Mouse (Mus musculus) stomach, embryonic 14.5 days (tissue): ENCODE data around the gene Ccr3. TPM values are rescaled to one million over a fixed set of nuclear protein-coding genes. Genes with fewer than 3 reads are reported as not detected.

Source experiments
- ATAC-seq: fragments of 200-750 bp; cut with Nextera tagmentation; 2 replicates; pipeline ENCODE4 v1.8.0; 2017; ENCODE audit warnings: low read depth, moderate TSS enrichment; ENCODE audit not compliant: insufficient number of reproducible peaks, insufficient read depth, low FRiP score
- H3K27ac ChIP-seq: fragments of 300-500 bp; sonication (generic); 2 replicates; pipeline ENCODE4 v1.5.1; 2014; ENCODE audit warnings: mild to moderate bottlenecking, low read length, moderate library complexity, mixed read lengths
- H3K27me3 ChIP-seq: fragments of 300-500 bp; sonication (generic); 2 replicates; pipeline ENCODE4 v1.6.1; 2014; ENCODE audit warnings: low read length, control low read depth, mixed read lengths; ENCODE audit not compliant: control insufficient read depth, insufficient read depth
- H3K36me3 ChIP-seq: fragments of 300-500 bp; sonication (generic); 2 replicates; pipeline ENCODE4 v1.6.1; 2014; ENCODE audit warnings: mild to moderate bottlenecking, control low read depth, low read length, moderate library complexity, mixed read lengths; ENCODE audit not compliant: control insufficient read depth, insufficient read depth
- H3K4me1 ChIP-seq: fragments of 300-500 bp; sonication (generic); 2 replicates; pipeline ENCODE4 v1.6.1; 2014; ENCODE audit warnings: low read length, control low read depth, mixed read lengths; ENCODE audit not compliant: control insufficient read depth, insufficient read depth
- H3K4me2 ChIP-seq: fragments of 300-500 bp; sonication (generic); replicated peaks from 2 replicates; pipeline ENCODE4 v1.6.1; 2014; ENCODE audit warnings: low read depth, low read length, control low read depth
- H3K4me3 ChIP-seq: fragments of 300-500 bp; sonication (generic); 2 replicates; pipeline ENCODE4 v1.5.1; 2014; ENCODE audit warnings: low read depth, low read length, control low read depth
- H3K9ac ChIP-seq: fragments of 300-500 bp; sonication (generic); replicated peaks from 2 replicates; pipeline ENCODE4 v1.6.1; 2014; ENCODE audit warnings: low read depth, mild to moderate bottlenecking, control low read depth, low read length, moderate library complexity, mixed read lengths
- H3K9me3 ChIP-seq: fragments of 300-500 bp; sonication (generic); 2 replicates; pipeline ENCODE4 v1.6.1; 2016; ENCODE audit warnings: low read depth, low read length, control low read depth; ENCODE audit not compliant: control insufficient read depth
- WGBS: fragments of 180-500 bp; shearing (Covaris S2); extraction: QIAGEN DNeasy Blood & Tissue Kit; methylation state at CpG from one replicate; pipeline ENCODE4 v1.1.7; 2014; 5-methylcytosine and 5-hydroxymethylcytosine counted together
- polyA plus RNA-seq: library from polyadenylated mRNA; unstranded; fragments of >200 nt; fragmentation: Nextera tagmentation; extraction: Ambion mirVana; gene quantifications from 2 replicates; pipeline ENCODE4 v1.2.1, GENCODE M21; 2014

Gene Ccr3
- polyA plus RNA-seq, 1 experiment from 2014 or later, result 0.07 TPM

DNA sequence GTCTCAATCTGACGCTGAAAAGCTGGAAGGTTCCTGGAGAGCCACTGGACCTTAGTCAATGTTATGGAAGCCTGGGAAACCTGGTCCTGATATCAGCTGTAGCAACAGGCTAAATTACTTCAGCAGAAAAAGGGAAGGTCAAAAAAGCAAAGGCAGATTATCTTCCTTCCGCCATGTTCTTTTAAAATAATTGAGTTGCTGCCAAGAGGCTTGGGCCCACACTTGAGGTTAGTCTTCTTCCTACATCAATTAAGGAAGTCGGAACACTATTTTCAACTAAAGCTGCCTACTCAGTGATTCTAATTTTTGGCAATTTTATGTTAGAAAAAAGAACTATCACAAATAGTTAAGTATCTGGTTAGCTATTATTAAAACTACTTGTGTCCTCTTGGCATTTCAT is 1.9 kb upstream of the Ccr3 start:
- WGBS, result 87% methylated on average over 3 of the region's 3 CpGs
- no peak overlapping the region for H3K27ac ChIP-seq
- no peaks in the 10 kb centered on the region for H3K27me3 ChIP-seq
- no peak overlapping the region for H3K9ac ChIP-seq
- H3K4me3 ChIP-seq, result no peak overlapping the region
- no peak for ATAC-seq
- H3K9me3 ChIP-seq, result no peaks in the 10 kb centered on the region
- no peaks in the 10 kb centered on the region for H3K4me1 ChIP-seq
- H3K4me2 ChIP-seq, result no peak overlapping the region
- H3K36me3 ChIP-seq, result no peaks in the 10 kb centered on the region

GRCm38 (mm10) chr9:124033345-124033744 is 11.6 kb downstream of the Ccr3 start:
- Histone ChIP-seq H3K36me3 (no peaks in the 10 kb centered on the region), H3K9me3 (no peaks in the 10 kb centered on the region), H3K9ac (no peak overlapping the region), H3K27me3 (no peaks in the 10 kb centered on the region), H3K4me1 (no peaks in the 10 kb centered on the region), H3K27ac (no peak overlapping the region), H3K4me3 (no peak overlapping the region), H3K4me2 (no peak overlapping the region)
- WGBS, result 45% methylated on average over 1 of the region's 1 CpGs
- ATAC-seq, result no peak

DNA sequence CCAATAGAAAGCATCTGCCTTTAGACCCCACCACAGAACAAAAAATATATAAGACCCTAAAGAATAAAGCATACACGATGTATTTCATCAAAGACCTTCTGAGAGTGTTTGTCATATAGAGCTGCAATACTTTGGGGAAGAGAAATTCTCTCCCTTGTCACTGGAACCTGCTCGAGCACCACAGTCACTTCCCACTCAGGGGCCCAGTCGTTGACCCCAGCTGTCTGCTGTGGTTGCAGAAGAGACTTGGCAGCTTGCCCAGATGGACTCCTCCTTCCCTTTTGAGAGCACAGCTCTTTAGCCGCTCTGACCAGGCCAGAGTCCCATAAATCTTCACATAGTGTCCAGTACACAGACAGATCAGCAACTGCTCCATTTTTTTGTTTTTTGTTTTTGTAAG is 15.9 kb downstream of the Ccr3 start:
- H3K4me2 ChIP-seq, result no peak overlapping the region
- no peak overlapping the region for H3K27ac ChIP-seq
- H3K4me3 ChIP-seq, result no peak overlapping the region
- no peaks in the 10 kb centered on the region for H3K9me3 ChIP-seq
- no peaks in the 10 kb centered on the region for H3K27me3 ChIP-seq
- H3K36me3 ChIP-seq, result no peaks in the 10 kb centered on the region
- ATAC-seq, result peak; percentile 69; the same call in 1 of the 2 replicates
- H3K4me1 ChIP-seq, result no peaks in the 10 kb centered on the region
- WGBS, result 25% methylated on average over 4 of the region's 4 CpGs
- H3K9ac ChIP-seq, result no peak overlapping the region

- Histone ChIP-seq H3K4me1 (no peaks in the 10 kb centered on the region), H3K27me3 (no peaks in the 10 kb centered on the region), H3K9ac (no peak overlapping the region), H3K9me3 (no peaks in the 10 kb centered on the region), H3K27ac (no peak overlapping the region), H3K36me3 (no peaks in the 10 kb centered on the region), H3K4me3 (no peak overlapping the region), H3K4me2 (no peak overlapping the region)
- 39% methylated on average over 2 of the region's 2 CpGs for WGBS
- no peak for ATAC-seq
Observed at GRCm38 (mm10) chr9:124038158-124038582, 16.4 kb downstream of the Ccr3 start.

- no peak for ATAC-seq
- Histone ChIP-seq H3K9ac (no peak overlapping the region), H3K27ac (no peak overlapping the region), H3K27me3 (no peaks in the 10 kb centered on the region), H3K4me1 (no peaks in the 10 kb centered on the region), H3K4me3 (no peak overlapping the region), H3K36me3 (no peaks in the 10 kb centered on the region), H3K9me3 (no peaks in the 10 kb centered on the region), H3K4me2 (no peak overlapping the region)
- 80% methylated on average over 5 of the region's 5 CpGs for WGBS
Observed at GRCm38 (mm10) chr9:124038949-124039348, 17.2 kb downstream of the Ccr3 start.

- H3K36me3 ChIP-seq, result no peaks in the 10 kb centered on the region
- no peaks in the 10 kb centered on the region for H3K9me3 ChIP-seq
- H3K4me1 ChIP-seq, result no peaks in the 10 kb centered on the region
- WGBS, result 78% methylated on average over 3 of the region's 3 CpGs
- H3K4me3 ChIP-seq, result no peak overlapping the region
- ATAC-seq, result no peak
- no peak overlapping the region for H3K9ac ChIP-seq
- no peaks in the 10 kb centered on the region for H3K27me3 ChIP-seq
- H3K4me2 ChIP-seq, result no peak overlapping the region
- H3K27ac ChIP-seq, result no peak overlapping the region
Observed at GRCm38 (mm10) chr9:124040932-124041331, 19.2 kb downstream of the Ccr3 start.

GRCm38 (mm10) chr9:124053532-124053931 is 31.8 kb downstream of the Ccr3 start:
- Histone ChIP-seq H3K9me3 (no peaks in the 10 kb centered on the region), H3K27ac (no peak overlapping the region), H3K9ac (no peak overlapping the region), H3K36me3 (no peaks in the 10 kb centered on the region), H3K4me2 (no peak overlapping the region), H3K27me3 (no peaks in the 10 kb centered on the region), H3K4me3 (no peak overlapping the region), H3K4me1 (no peaks in the 10 kb centered on the region)
- no peak for ATAC-seq
- WGBS, result 35% methylated on average over 2 of the region's 2 CpGs

DNA sequence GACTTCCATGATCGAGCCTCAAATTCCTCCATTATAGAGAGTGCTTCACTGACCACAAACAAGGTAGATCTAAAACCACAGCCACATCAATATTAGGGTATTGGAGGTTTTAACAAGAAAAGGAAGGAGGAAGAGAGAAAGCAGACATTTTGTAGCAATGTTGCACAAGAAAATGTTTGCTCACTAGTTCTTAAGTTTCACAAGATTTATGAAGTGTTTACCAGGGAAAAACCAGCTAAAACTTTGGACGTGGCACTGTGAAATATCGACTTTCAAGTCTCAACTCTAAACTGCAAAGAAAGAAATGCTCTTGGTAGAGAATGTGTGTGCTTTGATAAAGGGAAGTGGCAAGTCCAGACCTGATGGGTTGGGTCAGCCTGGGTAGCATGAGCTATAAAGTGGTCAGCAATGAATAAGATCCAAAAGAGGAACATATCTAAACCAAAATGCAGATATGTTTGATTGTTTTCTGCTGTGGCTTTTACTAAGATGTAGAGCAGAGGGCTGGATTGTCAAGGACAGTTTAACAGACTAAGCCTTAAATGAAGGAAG is 34.5 kb downstream of the Ccr3 start:
- Histone ChIP-seq H3K4me2 (no peak overlapping the region), H3K9ac (no peak overlapping the region), H3K4me1 (no peaks in the 10 kb centered on the region), H3K36me3 (no peaks in the 10 kb centered on the region), H3K9me3 (no peaks in the 10 kb centered on the region), H3K27me3 (no peaks in the 10 kb centered on the region), H3K27ac (no peak overlapping the region), H3K4me3 (no peak overlapping the region)
- WGBS, result 57% methylated on average over 3 of the region's 3 CpGs
- ATAC-seq, result no peak

- WGBS, result 79% methylated on average over 2 of the region's 2 CpGs
- Histone ChIP-seq H3K36me3 (no peaks in the 10 kb centered on the region), H3K27me3 (no peaks in the 10 kb centered on the region), H3K9me3 (no peaks in the 10 kb centered on the region), H3K4me3 (no peak overlapping the region), H3K4me1 (no peaks in the 10 kb centered on the region), H3K27ac (no peak overlapping the region), H3K4me2 (no peak overlapping the region), H3K9ac (no peak overlapping the region)
- ATAC-seq, result no peak
Observed at GRCm38 (mm10) chr9:124059660-124060352, 38.0 kb downstream of the Ccr3 start.
